Mouse (Mus musculus): ENCODE results near the gene Fer. TPM values are rescaled to one million over a fixed set of nuclear protein-coding genes. Genes with fewer than 3 reads are reported as not detected.

Fer gene
- total and polyA plus RNA-seq, 2 experiments from 2014 or later: 22.6 to 22.7 TPM

GRCm38 (mm10) chr17:64113625-64114024 is 250.8 kb downstream of the Fer start:
- WGBS: 82% methylated on average over 5 of the region's 5 CpGs
- Histone ChIP-seq H3K36me3 (ENCODE audit: insufficient read depth, low read length) (no peaks in the 10 kb centered on the region), H3K4me2 (ENCODE audit: low read depth, low read length, poor library complexity, severe bottlenecking) (no peak overlapping the region), H3K27me3 (ENCODE audit: insufficient read depth, low read length) (no peaks in the 10 kb centered on the region), H3K9me3 (ENCODE audit: low read length) (no peaks in the 10 kb centered on the region), H3K27ac (ENCODE audit: low read depth, low read length) (no peak overlapping the region), H3K4me1 (ENCODE audit: insufficient read depth, low read length) (peaks cover 5% of the 10 kb centered on the region; the same call in 1 of the 2 replicates), H3K9ac (replicated peaks; ENCODE audit: low read length, poor library complexity, severe bottlenecking) (no peak overlapping the region), H3K4me3 (ENCODE audit: low read depth, low read length) (no peak overlapping the region)
- DNase-seq (ENCODE audit: low spot score) (no peak), ATAC-seq (ENCODE audit: low FRiP score) (no peak)
- no peak for TF ChIP-seq CTCF (IDR thresholded peaks at IDR 0.05)

- 54% methylated on average over 6 of the region's 6 CpGs for WGBS
- no peak overlapping the region for H3K4me2 ChIP-seq (ENCODE audit: low read depth, low read length, poor library complexity, severe bottlenecking)
- H3K9me3 ChIP-seq (ENCODE audit: low read length): no peaks in the 10 kb centered on the region
- no peak overlapping the region for H3K4me3 ChIP-seq (ENCODE audit: low read depth, low read length)
- no peak overlapping the region for H3K9ac ChIP-seq (replicated peaks; ENCODE audit: low read length, poor library complexity, severe bottlenecking)
- no peak for ATAC-seq (ENCODE audit: low FRiP score)
- TF ChIP-seq CTCF (IDR thresholded peaks at IDR 0.05): no peak
- H3K27ac ChIP-seq (ENCODE audit: low read depth, low read length): no peak overlapping the region
- no peaks in the 10 kb centered on the region for H3K36me3 ChIP-seq (ENCODE audit: insufficient read depth, low read length)
- H3K27me3 ChIP-seq (ENCODE audit: insufficient read depth, low read length): no peaks in the 10 kb centered on the region
- no peak for DNase-seq (ENCODE audit: low spot score)
- no peaks in the 10 kb centered on the region for H3K4me1 ChIP-seq (ENCODE audit: insufficient read depth, low read length)
Observed at GRCm38 (mm10) chr17:64116762-64117161, 253.9 kb downstream of the Fer start.

- no peak for ATAC-seq (ENCODE audit: low FRiP score)
- H3K27ac ChIP-seq (ENCODE audit: low read depth, low read length): no peak overlapping the region
- TF ChIP-seq CTCF (IDR thresholded peaks at IDR 0.05): no peak
- H3K4me2 ChIP-seq (ENCODE audit: low read depth, low read length, poor library complexity, severe bottlenecking): no peak overlapping the region
- H3K27me3 ChIP-seq (ENCODE audit: insufficient read depth, low read length): no peaks in the 10 kb centered on the region
- H3K36me3 ChIP-seq (ENCODE audit: insufficient read depth, low read length): no peaks in the 10 kb centered on the region; the same call in 1 of the 2 replicates
- no peak for DNase-seq (ENCODE audit: low spot score)
- WGBS: 75% methylated on average over 5 of the region's 5 CpGs
- no peaks in the 10 kb centered on the region for H3K9me3 ChIP-seq (ENCODE audit: low read length)
- H3K9ac ChIP-seq (replicated peaks; ENCODE audit: low read length, poor library complexity, severe bottlenecking): no peak overlapping the region
- H3K4me3 ChIP-seq (ENCODE audit: low read depth, low read length): no peak overlapping the region
- no peaks in the 10 kb centered on the region for H3K4me1 ChIP-seq (ENCODE audit: insufficient read depth, low read length)
Observed at GRCm38 (mm10) chr17:64119697-64120288, 256.9 kb downstream of the Fer start.

DNA sequence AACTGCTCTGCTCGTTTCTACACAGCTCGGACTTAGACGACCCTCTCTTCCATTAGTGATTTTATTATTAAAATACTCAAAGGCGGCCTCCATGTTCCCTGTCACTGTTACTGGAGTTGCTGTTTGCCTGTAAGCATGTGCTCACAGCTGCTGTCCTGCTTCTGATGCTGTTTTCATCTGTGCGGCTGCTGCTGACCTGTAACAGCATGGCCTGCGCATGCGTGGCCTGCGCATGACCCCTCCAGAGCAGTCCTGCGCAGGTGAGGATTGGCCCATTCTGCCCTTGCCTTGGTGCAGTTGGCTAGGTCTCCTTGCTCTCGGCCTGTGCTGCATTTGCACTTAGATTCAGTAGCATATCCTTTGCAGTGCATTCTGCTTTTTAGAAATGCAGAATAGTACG is 259.7 kb downstream of the Fer start:
- no peak overlapping the region for H3K4me2 ChIP-seq (ENCODE audit: low read depth, low read length, poor library complexity, severe bottlenecking)
- no peak overlapping the region for H3K9ac ChIP-seq (replicated peaks; ENCODE audit: low read length, poor library complexity, severe bottlenecking)
- no peak for TF ChIP-seq CTCF (IDR thresholded peaks at IDR 0.05)
- no peak overlapping the region for H3K4me3 ChIP-seq (ENCODE audit: low read depth, low read length)
- no peaks in the 10 kb centered on the region for H3K4me1 ChIP-seq (ENCODE audit: insufficient read depth, low read length)
- no peak overlapping the region for H3K27ac ChIP-seq (ENCODE audit: low read depth, low read length)
- DNase-seq (ENCODE audit: low spot score): no peak
- H3K36me3 ChIP-seq (ENCODE audit: insufficient read depth, low read length): no peaks in the 10 kb centered on the region; the same call in 1 of the 2 replicates
- H3K9me3 ChIP-seq (ENCODE audit: low read length): no peaks in the 10 kb centered on the region
- H3K27me3 ChIP-seq (ENCODE audit: insufficient read depth, low read length): no peaks in the 10 kb centered on the region
- no peak for ATAC-seq (ENCODE audit: low FRiP score)
- 92% methylated on average over 11 of the region's 11 CpGs for WGBS

- 79% methylated on average over 3 of the region's 3 CpGs for WGBS
- no peak for ATAC-seq (ENCODE audit: low FRiP score)
- H3K27ac ChIP-seq (ENCODE audit: low read depth, low read length): no peak overlapping the region
Observed at GRCm38 (mm10) chr17:64123732-64124131, 260.9 kb downstream of the Fer start.

GRCm38 (mm10) chr17:64126904-64127303 is 264.0 kb downstream of the Fer start:
- H3K9me3 ChIP-seq (ENCODE audit: low read length): no peaks in the 10 kb centered on the region
- WGBS: 94% methylated on average over 5 of the region's 5 CpGs
- H3K27ac ChIP-seq (ENCODE audit: low read depth, low read length): no peak overlapping the region
- H3K27me3 ChIP-seq (ENCODE audit: insufficient read depth, low read length): no peaks in the 10 kb centered on the region
- TF ChIP-seq CTCF (IDR thresholded peaks at IDR 0.05): no peak
- H3K4me2 ChIP-seq (ENCODE audit: low read depth, low read length, poor library complexity, severe bottlenecking): no peak overlapping the region
- H3K9ac ChIP-seq (replicated peaks; ENCODE audit: low read length, poor library complexity, severe bottlenecking): no peak overlapping the region
- no peaks in the 10 kb centered on the region for H3K4me1 ChIP-seq (ENCODE audit: insufficient read depth, low read length)
- no peak for DNase-seq (ENCODE audit: low spot score)
- no peak for ATAC-seq (ENCODE audit: low FRiP score)
- no peak overlapping the region for H3K4me3 ChIP-seq (ENCODE audit: low read depth, low read length)
- no peaks in the 10 kb centered on the region; the same call in 1 of the 2 replicates for H3K36me3 ChIP-seq (ENCODE audit: insufficient read depth, low read length)

More at GRCm38 (mm10) chr17:64123732-64124131, 260.9 kb downstream of the Fer start:
- Histone ChIP-seq H3K27me3 (ENCODE audit: insufficient read depth, low read length) (no peaks in the 10 kb centered on the region), H3K9ac (replicated peaks; ENCODE audit: low read length, poor library complexity, severe bottlenecking) (no peak overlapping the region), H3K4me2 (ENCODE audit: low read depth, low read length, poor library complexity, severe bottlenecking) (no peak overlapping the region), H3K4me3 (ENCODE audit: low read depth, low read length) (no peak overlapping the region), H3K9me3 (ENCODE audit: low read length) (no peaks in the 10 kb centered on the region), H3K36me3 (ENCODE audit: insufficient read depth, low read length) (no peaks in the 10 kb centered on the region; the same call in 1 of the 2 replicates), H3K4me1 (ENCODE audit: insufficient read depth, low read length) (no peaks in the 10 kb centered on the region)
- no peak for DNase-seq (ENCODE audit: low spot score)
- TF ChIP-seq CTCF (IDR thresholded peaks at IDR 0.05): no peak
